Mouse (Mus musculus) heart, embryonic 14.5 days (tissue): ENCODE measurements around the gene Ppp4r1. TPM values are rescaled to one million over a fixed set of nuclear protein-coding genes. Genes with fewer than 3 reads are reported as not detected.

Experiments
- ATAC-seq: fragments of 200-750 bp; cut with Nextera tagmentation; 2 replicates; pipeline ENCODE4 v1.8.0; 2017; ENCODE audit warnings: low read depth, moderate TSS enrichment; ENCODE audit not compliant: insufficient number of reproducible peaks, insufficient read depth, low FRiP score
- H3K27ac ChIP-seq, 2 experiments: fragments of 200-500 bp in 1 of 2; fragments of 300-500 bp in 1 of 2; sonication (generic) in 1 of 2; replicated peaks in 1 of 2; 2 replicates each; pipeline ENCODE4 v1.5.1; 2012 to 2014; ENCODE audit warnings: low read depth in 2 of 2, low read length in 2 of 2, control low read depth in 1 of 2, mild to moderate bottlenecking in 1 of 2, mixed read lengths in 1 of 2; ENCODE audit not compliant: control insufficient read depth in 1 of 2, insufficient read depth in 1 of 2
- H3K27me3 ChIP-seq: fragments of 300-500 bp; sonication (generic); 2 replicates; pipeline ENCODE4 v1.6.1; 2014; ENCODE audit warnings: mild to moderate bottlenecking, low read length, control low read depth; ENCODE audit not compliant: control insufficient read depth, insufficient read depth
- H3K36me3 ChIP-seq: fragments of 300-500 bp; sonication (generic); 2 replicates; pipeline ENCODE4 v1.6.1; 2014; ENCODE audit warnings: mild to moderate bottlenecking, control low read depth, low read length, mixed read lengths; ENCODE audit not compliant: control insufficient read depth, insufficient read depth
- H3K4me1 ChIP-seq, 2 experiments: fragments of 200-500 bp in 1 of 2; fragments of 300-500 bp in 1 of 2; sonication (generic) in 1 of 2; 2 replicates each; pipeline ENCODE4 v1.6.1; 2012 to 2014; ENCODE audit warnings: low read length in 2 of 2, control low read depth in 1 of 2, mixed read lengths in 1 of 2; ENCODE audit not compliant: control insufficient read depth in 2 of 2, insufficient read depth in 2 of 2
- H3K4me2 ChIP-seq: fragments of 300-500 bp; sonication (generic); 2 replicates; pipeline ENCODE4 v1.6.1; 2014; ENCODE audit warnings: mild to moderate bottlenecking, low read length
- H3K4me3 ChIP-seq, 2 experiments: fragments of 200-500 bp in 1 of 2; fragments of 300-500 bp in 1 of 2; sonication (generic) in 1 of 2; 2 replicates each; pipeline ENCODE4 v1.5.1; 2012 to 2014; ENCODE audit warnings: low read length in 2 of 2, mild to moderate bottlenecking in 2 of 2, control low read depth in 1 of 2, low read depth in 1 of 2, moderate library complexity in 1 of 2; ENCODE audit not compliant: control insufficient read depth in 1 of 2, insufficient read depth in 1 of 2
- H3K9ac ChIP-seq: fragments of 300-500 bp; sonication (generic); 2 replicates; pipeline ENCODE4 v1.6.1; 2014; ENCODE audit warnings: mild to moderate bottlenecking, low read length
- H3K9me3 ChIP-seq: fragments of 300-500 bp; sonication (generic); 2 replicates; pipeline ENCODE4 v1.6.1; 2016; ENCODE audit warnings: low read length, control low read depth; ENCODE audit not compliant: control insufficient read depth
- WGBS: fragments of 180-500 bp; shearing (Covaris S2); extraction: QIAGEN DNeasy Blood & Tissue Kit; methylation state at CpG from one replicate; pipeline ENCODE4 v1.1.7; 2014; 5-methylcytosine and 5-hydroxymethylcytosine counted together
- polyA plus RNA-seq: library from polyadenylated mRNA; unstranded; fragments of >200 nt; fragmentation: Nextera tagmentation; extraction: Ambion mirVana; gene quantifications from 2 replicates; pipeline ENCODE4 v1.2.1, GENCODE M21; 2014

Gene Ppp4r1
- polyA plus RNA-seq, 1 experiment from 2014 or later: 34.8 TPM

DNA sequence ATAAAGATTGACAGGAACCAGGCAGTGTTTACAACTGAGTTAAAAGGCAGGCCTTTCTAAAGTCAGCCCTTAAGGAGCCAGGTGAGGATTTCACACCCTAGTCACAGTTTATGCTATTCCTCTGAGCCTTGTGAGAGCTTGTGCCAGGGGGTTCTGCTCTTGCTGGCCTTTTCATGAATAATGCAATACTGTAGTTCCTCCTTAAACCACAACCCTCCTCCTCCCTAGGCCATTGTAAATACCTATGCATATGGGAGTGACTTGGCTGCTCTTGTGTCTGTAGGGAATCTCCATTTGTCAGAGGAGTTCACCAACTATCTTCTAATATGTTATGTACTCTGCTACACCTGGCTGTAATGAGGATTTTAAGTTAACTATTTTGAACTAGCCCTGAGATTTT is 3.3 kb downstream of the Ppp4r1 start:
- Histone ChIP-seq H3K9me3 (no peaks in the 10 kb centered on the region), H3K4me2 (no peak overlapping the region), H3K4me3 (no peak overlapping the region), H3K27me3 (no peaks in the 10 kb centered on the region), H3K36me3 (no peaks in the 10 kb centered on the region), H3K4me1 (peaks cover 7 to 18% of the 10 kb centered on the region in 2 experiments), H3K27ac (no peak overlapping the region), H3K9ac (no peak overlapping the region)
- ATAC-seq: no peak

DNA sequence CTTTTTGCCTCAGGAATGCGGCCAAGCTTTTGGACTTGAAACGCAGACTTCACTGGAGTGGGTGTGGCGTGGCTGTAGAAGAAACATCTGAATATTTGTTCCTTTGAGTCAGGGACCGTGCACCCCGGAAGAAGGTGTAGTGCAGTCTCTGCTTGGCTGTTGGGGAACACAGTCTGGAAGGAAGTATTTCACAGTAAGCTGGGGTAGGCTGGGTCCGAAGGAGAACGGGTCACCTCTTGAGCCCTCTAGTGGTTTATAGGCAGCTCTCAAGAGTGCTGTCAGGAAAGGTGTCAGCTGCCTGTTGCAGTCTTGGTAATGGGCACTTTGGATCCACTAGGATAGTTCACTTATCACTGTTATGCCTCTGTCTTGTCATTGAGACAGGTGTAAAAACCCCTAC is 3.9 kb downstream of the Ppp4r1 start:
- H3K4me2 ChIP-seq: no peak overlapping the region
- H3K36me3 ChIP-seq: no peaks in the 10 kb centered on the region
- 67% methylated on average over 7 of the region's 7 CpGs for WGBS
- H3K27ac ChIP-seq: no peak overlapping the region
- no peaks in the 10 kb centered on the region for H3K9me3 ChIP-seq
- ATAC-seq: no peak
- H3K4me3 ChIP-seq: no peak overlapping the region
- no peaks in the 10 kb centered on the region for H3K27me3 ChIP-seq
- no peak overlapping the region for H3K9ac ChIP-seq
- peaks cover 7 to 18% of the 10 kb centered on the region in 2 experiments for H3K4me1 ChIP-seq

DNA sequence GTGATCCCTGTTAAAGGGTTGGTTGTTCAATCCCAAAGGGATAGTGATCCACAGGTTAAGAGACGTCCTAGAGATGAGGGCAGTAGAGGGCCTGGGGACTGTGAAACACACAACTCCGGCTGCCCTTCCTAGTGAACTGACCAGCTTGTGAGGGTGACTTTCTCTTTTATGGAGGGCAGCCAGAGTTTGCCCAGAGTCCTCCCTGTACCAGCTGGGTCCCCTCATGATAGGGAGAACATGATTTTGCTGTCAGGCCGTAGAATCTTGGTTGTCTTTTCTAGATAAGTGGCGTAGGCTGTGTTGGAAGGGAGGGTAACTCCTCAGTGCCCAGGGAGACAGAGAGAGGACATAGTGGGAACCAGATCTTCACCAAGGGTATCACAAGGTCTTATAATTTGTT is 4.9 kb downstream of the Ppp4r1 start:
- H3K9me3 ChIP-seq: no peaks in the 10 kb centered on the region
- H3K4me2 ChIP-seq: no peak overlapping the region
- H3K4me1 ChIP-seq: peaks cover 7 to 13% of the 10 kb centered on the region in 2 experiments; a peak in 3 of 4 replicates
- no peak overlapping the region for H3K27ac ChIP-seq
- 73% methylated on average over 4 of the region's 4 CpGs for WGBS
- H3K27me3 ChIP-seq: no peaks in the 10 kb centered on the region
- no peak overlapping the region for H3K9ac ChIP-seq
- no peak overlapping the region for H3K4me3 ChIP-seq
- no peak for ATAC-seq
- H3K36me3 ChIP-seq: no peaks in the 10 kb centered on the region

DNA sequence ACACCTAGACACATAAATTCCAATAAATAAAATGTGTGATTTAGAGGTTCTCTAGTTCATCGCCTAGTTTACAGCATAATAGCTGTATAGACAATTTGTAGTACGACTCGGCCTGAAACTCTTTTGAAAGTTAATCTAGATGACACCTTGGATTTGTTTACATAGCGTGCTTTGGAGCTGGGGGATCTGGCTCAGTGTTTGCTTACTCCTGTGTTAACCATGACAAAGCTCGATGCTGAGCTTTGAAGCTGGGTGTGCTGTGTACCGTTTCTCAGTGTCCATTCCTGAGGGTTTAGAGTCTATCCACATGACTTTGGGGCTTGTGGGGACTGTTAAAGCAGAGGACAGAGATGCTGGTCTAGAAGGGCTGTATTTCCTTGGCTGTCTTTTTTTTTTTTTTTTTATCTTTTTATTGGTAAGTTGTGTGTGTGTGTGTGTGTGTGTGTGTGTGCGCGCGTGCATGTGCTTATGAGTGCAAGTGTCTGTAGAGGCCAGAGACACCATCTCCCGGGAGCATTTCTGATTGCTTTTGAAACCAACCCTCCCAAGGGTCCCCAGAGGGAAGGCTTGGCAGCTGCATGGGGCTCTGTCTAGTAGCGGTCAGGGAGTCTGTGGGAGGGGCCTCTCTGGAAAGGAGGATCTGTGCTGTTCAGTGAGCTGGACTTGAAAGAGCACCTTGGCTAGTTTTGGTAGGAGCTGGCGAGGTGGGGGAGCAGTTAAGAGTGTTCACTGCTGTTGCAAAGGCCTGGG is 6.3 kb downstream of the Ppp4r1 start:
- no peak overlapping the region for H3K4me2 ChIP-seq
- no peak for ATAC-seq
- no peaks in the 10 kb centered on the region for H3K36me3 ChIP-seq
- WGBS: 80% methylated on average over 12 of the region's 12 CpGs
- no peak overlapping the region for H3K27ac ChIP-seq
- no peaks in the 10 kb centered on the region for H3K9me3 ChIP-seq
- H3K9ac ChIP-seq: no peak overlapping the region
- H3K4me1 ChIP-seq: peaks cover 7 to 13% of the 10 kb centered on the region in 2 experiments; a peak in 3 of 4 replicates
- H3K4me3 ChIP-seq: no peak overlapping the region
- no peaks in the 10 kb centered on the region for H3K27me3 ChIP-seq

DNA sequence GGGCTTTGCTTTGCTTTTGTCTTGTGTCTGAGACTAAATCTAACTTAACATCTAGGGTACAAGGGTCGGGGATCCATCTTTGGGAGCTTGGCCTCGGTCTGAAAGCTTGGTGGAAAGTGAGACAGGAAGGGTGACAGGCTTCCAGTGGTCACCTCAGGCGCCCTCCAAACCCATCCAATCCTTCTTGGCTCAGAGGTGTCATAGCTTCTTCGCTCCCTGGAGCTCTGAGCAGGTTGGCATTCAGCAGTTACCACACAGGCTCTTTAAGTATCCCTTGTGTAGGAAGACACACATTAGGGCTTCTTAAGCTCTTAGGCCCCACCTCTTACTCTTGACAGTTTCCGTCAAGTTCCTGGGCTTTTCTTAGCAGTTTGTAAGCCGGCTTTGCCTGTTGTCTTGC is 7.2 kb downstream of the Ppp4r1 start:
- H3K4me3 ChIP-seq: no peak overlapping the region
- H3K4me2 ChIP-seq: no peak overlapping the region
- H3K27me3 ChIP-seq: no peaks in the 10 kb centered on the region
- H3K27ac ChIP-seq: no peak overlapping the region
- peaks cover 7 to 11% of the 10 kb centered on the region in 2 experiments; a peak in 3 of 4 replicates for H3K4me1 ChIP-seq
- no peak for ATAC-seq
- WGBS: 86% methylated on average over 6 of the region's 6 CpGs
- peaks cover under 1% of the 10 kb centered on the region; the same call in 1 of the 2 replicates for H3K36me3 ChIP-seq
- no peaks in the 10 kb centered on the region for H3K9me3 ChIP-seq
- H3K9ac ChIP-seq: no peak overlapping the region

DNA sequence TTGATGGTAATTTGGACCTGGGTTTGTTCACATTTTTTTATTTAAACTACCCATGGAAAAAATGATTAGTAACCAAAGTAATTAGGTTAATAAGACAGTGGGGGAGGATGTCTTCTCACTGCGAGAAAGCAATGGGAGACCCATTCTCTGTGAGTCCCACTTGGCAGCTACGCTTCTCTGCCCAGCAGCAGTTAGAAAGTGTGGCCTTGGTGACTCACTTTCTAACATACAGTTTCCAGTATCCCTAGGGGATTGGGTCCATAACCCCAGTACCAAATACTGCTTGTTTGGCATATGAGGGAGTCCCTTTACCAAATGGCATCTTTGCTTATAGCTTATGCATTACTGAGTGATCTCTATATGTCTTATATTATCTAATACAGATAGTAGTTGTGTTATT is 8.8 kb downstream of the Ppp4r1 start:
- Histone ChIP-seq H3K9me3 (no peaks in the 10 kb centered on the region), H3K27me3 (no peaks in the 10 kb centered on the region), H3K9ac (no peak overlapping the region), H3K27ac (no peak overlapping the region), H3K4me2 (no peak overlapping the region), H3K36me3 (peaks cover 5% of the 10 kb centered on the region; the same call in 1 of the 2 replicates), H3K4me1 (peaks cover 3 to 9% of the 10 kb centered on the region in 2 experiments; a peak in 3 of 4 replicates), H3K4me3 (no peak overlapping the region)
- WGBS: 89% methylated on average over 2 of the region's 2 CpGs
- no peak for ATAC-seq

DNA sequence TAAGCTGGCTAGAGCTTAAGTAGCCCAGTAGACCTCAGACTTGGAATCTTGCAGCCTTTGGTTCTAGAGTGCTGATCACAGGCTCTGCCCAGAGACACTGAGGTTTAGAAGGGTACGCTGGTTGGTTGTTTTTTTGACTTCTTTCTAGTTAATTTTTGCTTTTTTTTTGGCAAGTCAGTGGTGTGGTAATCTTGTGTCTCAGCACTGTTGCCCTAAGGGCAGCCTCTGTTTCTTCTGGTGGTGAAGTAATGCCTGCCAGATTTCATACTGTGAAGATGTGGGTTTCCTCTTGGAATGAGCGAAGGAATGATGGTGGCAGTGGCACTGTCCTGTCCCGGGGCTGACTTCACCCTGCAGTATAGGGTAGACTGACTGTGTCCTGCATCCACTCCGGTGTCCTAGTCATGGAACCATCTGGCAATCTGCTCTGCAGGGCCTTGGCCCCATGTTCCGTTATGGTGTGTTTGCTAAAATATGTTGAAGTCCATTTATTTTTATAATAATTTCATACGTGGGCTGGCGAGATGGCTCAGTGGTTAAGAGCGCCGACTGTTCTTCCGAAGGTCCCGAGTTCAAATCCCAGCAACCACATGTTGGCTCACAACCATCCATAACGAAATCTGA is 11.0 kb downstream of the Ppp4r1 start:
- peaks cover 3 to 6% of the 10 kb centered on the region in 2 experiments; a peak in 3 of 4 replicates for H3K4me1 ChIP-seq
- H3K36me3 ChIP-seq: peaks cover 5% of the 10 kb centered on the region; the same call in 1 of the 2 replicates
- 94% methylated on average over 12 of the region's 12 CpGs for WGBS
- no peak overlapping the region for H3K4me2 ChIP-seq
- no peak overlapping the region for H3K4me3 ChIP-seq
- H3K9me3 ChIP-seq: no peaks in the 10 kb centered on the region
- no peak overlapping the region for H3K9ac ChIP-seq
- H3K27me3 ChIP-seq: no peaks in the 10 kb centered on the region
- ATAC-seq: no peak
- no peak overlapping the region for H3K27ac ChIP-seq
